Mouse (Mus musculus) duodenum, adult 2 months (tissue): ENCODE data around the gene Wdsub1. TPM values are rescaled to one million over a fixed set of nuclear protein-coding genes. Genes with fewer than 3 reads are reported as not detected.

Experiments used
- polyA plus RNA-seq: library from polyadenylated mRNA; depleted of rRNA; stranded (reverse); fragments of >200 nt; gene quantifications from 2 replicates; pipeline ENCODE4 v1.2.3, GENCODE M21; 2012; ENCODE audit warnings: low replicate concordance; rRNA removed

The Wdsub1 gene
- 32.0 and 37.9 TPM in 2 replicates for polyA plus RNA-seq

DNA sequence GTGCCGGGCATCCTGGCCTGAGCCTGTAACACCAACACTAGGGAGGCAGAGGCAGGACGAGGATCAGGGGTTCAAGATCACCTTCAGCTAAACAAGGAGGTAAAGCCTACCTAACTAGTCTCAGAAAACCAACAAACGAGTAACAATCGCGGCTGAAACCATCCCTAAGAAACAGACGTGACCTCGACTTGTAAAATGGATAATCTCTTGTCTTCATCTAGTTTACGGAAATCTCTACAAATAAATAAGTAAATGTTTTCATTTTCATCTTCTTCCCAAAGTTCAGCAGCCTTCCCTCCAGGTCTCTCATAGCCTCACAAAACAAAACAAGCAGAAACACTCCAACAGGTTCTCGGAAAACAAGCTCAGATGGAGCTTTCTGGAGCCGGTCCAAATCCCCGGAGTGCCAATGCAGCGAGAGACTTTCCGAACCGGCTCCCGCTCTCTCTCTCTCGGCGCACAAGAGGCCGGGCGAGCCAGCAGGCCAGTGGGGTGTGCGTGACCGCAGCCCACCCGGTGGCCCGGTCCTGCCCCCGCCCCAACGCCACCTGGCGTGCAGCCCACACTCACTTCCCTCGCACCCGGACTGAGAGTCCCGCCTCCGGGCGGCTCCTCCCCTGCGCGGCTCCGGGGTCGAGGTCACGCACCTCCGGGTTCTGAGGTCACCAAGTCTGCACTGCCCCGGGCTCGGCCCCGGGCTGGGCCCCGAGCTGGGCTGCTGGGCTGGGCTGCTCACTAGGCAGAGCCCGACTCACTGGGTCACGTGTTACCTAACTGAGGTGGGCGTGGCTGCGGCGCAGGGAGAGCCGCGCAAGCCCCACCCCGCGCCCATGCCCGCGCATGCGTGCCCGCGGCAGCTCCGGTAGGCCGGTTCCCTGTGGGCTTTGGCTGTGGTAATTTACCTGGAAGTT is at the start of gene Wdsub1:
Gene Wdsub1, minus strand, starts transcription at position 761 of the 911 bp plus-strand sequence.

